Mouse (Mus musculus): ENCODE data around the gene Olfr874.
"Not testable (repeated sequence)": the region's sequence is repeated elsewhere in the genome, so short reads cannot be mapped to it uniquely, and the experiment has no call there.

Olfr874 gene

GRCm38 (mm10) chr9:37744806-37745205, at the start of gene Olfr874:
Gene Olfr874 (plus strand): TSS chr9:37745106.
- DNase-seq (ENCODE audit: low spot score in 2 of 2) = no peak

GRCm38 (mm10) chr9:37716150-37716549, 28.8 kb upstream of the Olfr874 start, which contains the start of gene Olfr160:
Gene Olfr160 (minus strand): TSS chr9:37716250.
- DNase-seq (ENCODE audit: low spot score in 2 of 2) = no peak

GRCm38 (mm10) chr9:37734310-37734709, 10.6 kb upstream of the Olfr874 start:
- no peak for DNase-seq (ENCODE audit: low spot score in 2 of 2)

GRCm38 (mm10) chr9:37750319-37751075, 5.6 kb downstream of the Olfr874 start:
- DNase-seq (ENCODE audit: low spot score in 2 of 2) = no peak

- DNase-seq (ENCODE audit: low spot score in 2 of 2) = no peak
Measured at GRCm38 (mm10) chr9:37751467-37751866, 6.6 kb downstream of the Olfr874 start.

GRCm38 (mm10) chr9:37752006-37752405, 7.1 kb downstream of the Olfr874 start:
- DNase-seq (ENCODE audit: low spot score in 2 of 2) = no peak

- DNase-seq (ENCODE audit: low spot score in 2 of 2) = no peak
Measured at GRCm38 (mm10) chr9:37761728-37762127, 16.8 kb downstream of the Olfr874 start.

GRCm38 (mm10) chr9:37762541-37762940, 17.6 kb downstream of the Olfr874 start:
- DNase-seq (ENCODE audit: low spot score in 2 of 2) = no peak

GRCm38 (mm10) chr9:37770661-37771060, 25.8 kb downstream of the Olfr874 start:
- no peak for DNase-seq (ENCODE audit: low spot score in 2 of 2)

- no peak for DNase-seq (ENCODE audit: low spot score in 2 of 2)
Measured at GRCm38 (mm10) chr9:37771759-37772158, 26.9 kb downstream of the Olfr874 start, which contains the start of gene Olfr875. Gene Olfr875 (plus strand): TSS chr9:37771857.

- peak in 1 of 2 experiments; percentile 24 for DNase-seq (ENCODE audit: low spot score in 2 of 2)
Measured at GRCm38 (mm10) chr9:37782766-37783260, 37.9 kb downstream of the Olfr874 start.

- not testable (repeated sequence) for DNase-seq (ENCODE audit: low spot score in 2 of 2)
Measured at GRCm38 (mm10) chr9:37783394-37784387, 38.8 kb downstream of the Olfr874 start.

GRCm38 (mm10) chr9:37786411-37786810, 41.5 kb downstream of the Olfr874 start:
- no peak for DNase-seq (ENCODE audit: low spot score in 2 of 2)
